Mouse (Mus musculus) embryonic facial prominence, embryonic 12.5 days (tissue): Measurements from ENCODE around the gene Hist1h2ah. TPM values are rescaled to one million over a fixed set of nuclear protein-coding genes. Genes with fewer than 3 reads are reported as not detected.
"Not testable (repeated sequence)": the region's sequence is repeated elsewhere in the genome, so short reads cannot be mapped to it uniquely, and the experiment has no call there.

ENCODE experiments used
- ATAC-seq: fragments of 200-750 bp; cut with Nextera tagmentation; 2 replicates; pipeline ENCODE4 v1.8.0; 2017; ENCODE audit not compliant: insufficient number of reproducible peaks, insufficient read depth, low FRiP score, low TSS enrichment
- H3K27ac ChIP-seq: fragments of 300-500 bp; sonication (generic); 2 replicates; pipeline ENCODE4 v1.5.1; 2016; ENCODE audit warnings: mild to moderate bottlenecking
- H3K27me3 ChIP-seq: fragments of 300-500 bp; sonication (generic); 2 replicates; pipeline ENCODE4 v1.6.1; 2016; ENCODE audit warnings: mild to moderate bottlenecking, moderate library complexity
- H3K36me3 ChIP-seq: fragments of 300-500 bp; sonication (generic); 2 replicates; pipeline ENCODE4 v1.6.1; 2016; ENCODE audit warnings: mild to moderate bottlenecking
- H3K4me1 ChIP-seq: fragments of 300-500 bp; sonication (generic); 2 replicates; pipeline ENCODE4 v1.6.1; 2016
- H3K4me2 ChIP-seq: fragments of 300-500 bp; sonication (generic); replicated peaks from 2 replicates; pipeline ENCODE4 v1.6.1; 2016; ENCODE audit warnings: mild to moderate bottlenecking, moderate library complexity
- H3K4me3 ChIP-seq: fragments of 300-500 bp; sonication (generic); 2 replicates; pipeline ENCODE4 v1.5.1; 2016; ENCODE audit warnings: mild to moderate bottlenecking
- H3K9ac ChIP-seq: fragments of 300-500 bp; sonication (generic); 2 replicates; pipeline ENCODE4 v1.6.1; 2016; ENCODE audit warnings: mild to moderate bottlenecking, moderate library complexity
- H3K9me3 ChIP-seq: fragments of 300-500 bp; sonication (generic); 2 replicates; pipeline ENCODE4 v1.6.1; 2016; ENCODE audit warnings: mild to moderate bottlenecking, moderate library complexity
- WGBS: fragments of 180-500 bp; shearing (Covaris S2); methylation state at CpG from one replicate; pipeline ENCODE4 v1.1.7; 2016; 5-methylcytosine and 5-hydroxymethylcytosine counted together
- polyA plus RNA-seq: library from polyadenylated mRNA; unstranded; fragments of >200 nt; fragmentation: Nextera tagmentation; extraction: Ambion mirVana; gene quantifications from 2 replicates; pipeline ENCODE4 v1.2.1, GENCODE M21; 2016

Gene Hist1h2ah
- polyA plus RNA-seq, 1 experiment from 2014 or later: 8.3 TPM

GRCm38 (mm10) chr13:22044432-22045155, 9.2 kb upstream of the Hist1h2ah start:
- Histone ChIP-seq H3K9me3 (no peaks in the 10 kb centered on the region), H3K4me3 (peak overlapping the region; percentile 38; the same call in 1 of the 2 replicates), H3K36me3 (no peaks in the 10 kb centered on the region), H3K9ac (no peak overlapping the region), H3K27me3 (no peaks in the 10 kb centered on the region), H3K4me1 (peaks cover 16% of the 10 kb centered on the region; the same call in 1 of the 2 replicates), H3K27ac (no peak overlapping the region; the same call in 1 of the 2 replicates), H3K4me2 (peak overlapping the region; percentile 54)
- 79% methylated on average over 6 of the region's 6 CpGs for WGBS
- no peak for ATAC-seq

- no peaks in the 10 kb centered on the region for H3K9me3 ChIP-seq
- H3K4me3 ChIP-seq: peak overlapping the region; percentile 38
- peaks cover 13% of the 10 kb centered on the region; the same call in 1 of the 2 replicates for H3K4me1 ChIP-seq
- peak; percentile 8; the same call in 1 of the 2 replicates for ATAC-seq
- peak overlapping the region; percentile 36; the same call in 1 of the 2 replicates for H3K9ac ChIP-seq
- peak overlapping the region; percentile 54 for H3K4me2 ChIP-seq
- no peaks in the 10 kb centered on the region for H3K36me3 ChIP-seq
- H3K27ac ChIP-seq: peak overlapping the region; percentile 84
- under 1% methylated on average over 13 of the region's 14 CpGs for WGBS
- no peaks in the 10 kb centered on the region for H3K27me3 ChIP-seq
Measured at GRCm38 (mm10) chr13:22043503-22044431, 8.4 kb upstream of the Hist1h2ah start.

- 1% methylated on average over 41 of the region's 80 CpGs for WGBS
- H3K9me3 ChIP-seq, H3K36me3 ChIP-seq, H3K27me3 ChIP-seq: not testable (repeated sequence)
- Histone ChIP-seq H3K27ac (peak within 1 kb of the TSS; percentile 95), H3K4me2 (peak within 1 kb of the TSS; percentile 77), H3K4me1 (peaks cover 13% of the 10 kb centered on the region; the same call in 1 of the 2 replicates), H3K9ac (peak within 1 kb of the TSS; percentile 61), H3K4me3 (peak within 1 kb of the TSS; percentile 39)
- peak; percentile 95 for ATAC-seq
Measured at GRCm38 (mm10) chr13:22042568-22043502, 7.5 kb upstream of the Hist1h2ah start, which contains the start of the genes Hist1h2ag and Hist1h2bj. Gene Hist1h2ag (minus strand): TSS chr13:22042944. Gene Hist1h2bj (plus strand): TSS chr13:22043214.

GRCm38 (mm10) chr13:22041651-22042567, 6.5 kb upstream of the Hist1h2ah start:
- 2% methylated on average over 13 of the region's 13 CpGs for WGBS
- H3K9ac ChIP-seq: peak overlapping the region; percentile 61
- H3K27me3 ChIP-seq: no peaks in the 10 kb centered on the region
- H3K9me3 ChIP-seq: no peaks in the 10 kb centered on the region
- no peak for ATAC-seq
- peaks cover 13% of the 10 kb centered on the region; the same call in 1 of the 2 replicates for H3K4me1 ChIP-seq
- H3K4me3 ChIP-seq: peak overlapping the region; percentile 39
- H3K27ac ChIP-seq: peak overlapping the region; percentile 95
- H3K4me2 ChIP-seq: peak overlapping the region; percentile 77
- no peaks in the 10 kb centered on the region for H3K36me3 ChIP-seq

GRCm38 (mm10) chr13:22041142-22041536, 5.8 kb upstream of the Hist1h2ah start, which contains the start of gene Hist1h4i:
Gene Hist1h4i (minus strand): TSS chr13:22041362.
- H3K4me1 ChIP-seq: peaks cover 13% of the 10 kb centered on the region; the same call in 1 of the 2 replicates
- WGBS: under 1% methylated on average over 27 of the region's 27 CpGs

GRCm38 (mm10) chr13:22040464-22041141, 5.2 kb upstream of the Hist1h2ah start:
- peak; percentile 3; the same call in 1 of the 2 replicates for ATAC-seq

More at GRCm38 (mm10) chr13:22041142-22041536, 5.8 kb upstream of the Hist1h2ah start, which contains the start of gene Hist1h4i:
- H3K4me3 ChIP-seq: peak within 1 kb of the TSS; percentile 48
- not testable (repeated sequence) for H3K9me3 ChIP-seq, H3K36me3 ChIP-seq, H3K27me3 ChIP-seq
- H3K27ac ChIP-seq: peak within 1 kb of the TSS; percentile 95
- peak within 1 kb of the TSS; percentile 77 for H3K4me2 ChIP-seq
- peak within 1 kb of the TSS; percentile 68 for H3K9ac ChIP-seq
- ATAC-seq: peak; percentile 29; the same call in 1 of the 2 replicates

GRCm38 (mm10) chr13:22039951-22040463, 4.6 kb upstream of the Hist1h2ah start:
- H3K27me3 ChIP-seq: no peaks in the 10 kb centered on the region
- H3K27ac ChIP-seq: peak overlapping the region; percentile 95
- H3K4me3 ChIP-seq: peak overlapping the region; percentile 48
- no peaks in the 10 kb centered on the region for H3K36me3 ChIP-seq
- ATAC-seq: no peak
- peak overlapping the region; percentile 68 for H3K9ac ChIP-seq
- H3K9me3 ChIP-seq: no peaks in the 10 kb centered on the region
- peak overlapping the region; percentile 77 for H3K4me2 ChIP-seq
- peaks cover 13% of the 10 kb centered on the region; the same call in 1 of the 2 replicates for H3K4me1 ChIP-seq
- 10% methylated on average over 2 of the region's 2 CpGs for WGBS

More at GRCm38 (mm10) chr13:22040464-22041141, 5.2 kb upstream of the Hist1h2ah start:
- Histone ChIP-seq H3K9ac (peak overlapping the region; percentile 68), H3K4me1 (peaks cover 13% of the 10 kb centered on the region; the same call in 1 of the 2 replicates), H3K36me3 (no peaks in the 10 kb centered on the region), H3K27ac (peak overlapping the region; percentile 95), H3K4me3 (peak overlapping the region; percentile 48), H3K9me3 (no peaks in the 10 kb centered on the region), H3K27me3 (no peaks in the 10 kb centered on the region), H3K4me2 (peak overlapping the region; percentile 77)
- 0% methylated on average over 22 of the region's 24 CpGs for WGBS

- Histone ChIP-seq H3K4me1 (peaks cover 15% of the 10 kb centered on the region; the same call in 1 of the 2 replicates), H3K9me3 (no peaks in the 10 kb centered on the region), H3K36me3 (no peaks in the 10 kb centered on the region), H3K9ac (no peak overlapping the region), H3K27ac (peak overlapping the region; percentile 95; the same call in 1 of the 2 replicates), H3K4me2 (no peak overlapping the region), H3K27me3 (no peaks in the 10 kb centered on the region), H3K4me3 (no peak overlapping the region)
- 63% methylated on average over 5 of the region's 5 CpGs for WGBS
- no peak for ATAC-seq
Measured at GRCm38 (mm10) chr13:22039364-22039763, 4.0 kb upstream of the Hist1h2ah start.

- Histone ChIP-seq H3K9ac (no peak overlapping the region), H3K27ac (peak overlapping the region; percentile 88), H3K36me3 (no peaks in the 10 kb centered on the region), H3K4me2 (no peak overlapping the region; the same call in 1 of the 2 replicates), H3K27me3 (no peaks in the 10 kb centered on the region), H3K4me1 (peaks cover 21% of the 10 kb centered on the region; the same call in 1 of the 2 replicates), H3K9me3 (no peaks in the 10 kb centered on the region), H3K4me3 (no peak overlapping the region)
- no peak for ATAC-seq
- WGBS: 50% methylated on average over 2 of the region's 2 CpGs
Measured at GRCm38 (mm10) chr13:22037415-22037814, 2.0 kb upstream of the Hist1h2ah start.
